ENCODE assay signal across 8 mouse cellular contexts in the genomic region with DNA sequence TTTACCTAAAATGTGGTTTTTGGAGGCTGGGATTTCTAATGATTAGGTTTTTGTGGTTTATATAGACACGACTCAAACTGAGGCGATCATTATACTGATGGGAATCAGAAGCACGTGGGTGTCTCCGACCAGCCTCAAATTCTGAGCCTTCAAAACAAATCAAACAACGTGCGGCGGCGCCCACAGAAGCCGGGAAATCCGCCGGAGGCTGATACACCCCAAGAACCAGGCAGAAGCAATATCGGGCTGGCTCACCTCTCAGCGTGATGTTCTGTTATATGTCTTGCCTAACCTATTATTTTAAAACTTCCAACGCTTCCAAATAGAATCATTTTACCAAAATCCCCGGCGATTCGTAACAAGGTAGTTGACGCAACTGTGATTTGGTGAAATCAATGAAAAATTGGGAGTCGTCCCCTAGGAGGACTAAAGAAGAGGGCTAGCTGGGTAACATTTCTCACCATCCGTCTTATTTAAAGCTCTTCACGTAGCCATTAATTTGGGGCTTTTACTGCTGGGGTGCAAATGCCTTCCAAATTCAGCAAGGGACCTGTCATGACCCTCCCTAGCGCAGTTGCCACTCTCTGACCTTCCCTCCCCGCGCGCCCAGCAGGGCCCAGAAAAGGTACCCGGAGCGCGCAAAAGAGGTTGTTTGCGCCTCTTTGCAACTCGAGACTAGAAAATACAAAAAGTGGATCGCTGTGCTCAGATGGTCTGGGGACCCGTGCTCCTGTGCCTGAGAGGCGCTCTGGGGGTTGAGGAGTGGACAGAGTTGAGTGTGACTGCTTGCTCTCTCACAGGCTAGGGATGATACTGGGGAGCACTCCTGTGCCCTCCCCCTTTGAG. TPM values are rescaled to one million over a fixed set of nuclear protein-coding genes. Genes with fewer than 3 reads are reported as not detected.
DNase-seq lines count a peak whose midpoint lies in the region; ATAC-seq and TF ChIP-seq lines count a peak whose summit lies in the region.

No protein-coding gene starts in this region.

- H3K27ac ChIP-seq in lung, embryonic 14.5 days (ENCODE audit: low read depth), result no peak overlapping the region
- H3K27ac ChIP-seq in forebrain, embryonic 11.5 days (ENCODE audit: low read depth, low read length), result no peak overlapping the region
- H3K27ac ChIP-seq in intestine, embryonic 16.5 days (ENCODE audit: low read length), result no peak overlapping the region

- H3K9me3 ChIP-seq in lung, embryonic 14.5 days (ENCODE audit: low read depth, low read length), result no peaks in the 10 kb centered on the region
- no peaks in the 10 kb centered on the region for H3K9me3 ChIP-seq in forebrain, embryonic 11.5 days (ENCODE audit: control insufficient read depth, low read length)
- no peaks in the 10 kb centered on the region for H3K9me3 ChIP-seq in intestine, embryonic 16.5 days (ENCODE audit: control insufficient read depth, low read length)

- no peak overlapping the region for H3K9ac ChIP-seq in lung, embryonic 14.5 days
- H3K9ac ChIP-seq in forebrain, embryonic 11.5 days (ENCODE audit: low read length), result no peak overlapping the region
- H3K9ac ChIP-seq in intestine, embryonic 16.5 days (ENCODE audit: low read depth, low read length), result no peak overlapping the region

- intact Hi-C loops in gastrocnemius, postnatal 14 days (cut with DNase I; ENCODE audit: low total_unique reads), result loop anchor here (10.0 kb wide), 1 partner anchor 73 kb away; no protein-coding TSS in a partner anchor

- 0 out of 2 replicates have a peak, but pooled peaks cover 4% of the 10 kb centered on the region for H3K4me1 ChIP-seq in lung, embryonic 14.5 days (ENCODE audit: insufficient read depth)
- H3K4me1 ChIP-seq in forebrain, embryonic 11.5 days (replicated peaks; ENCODE audit: control insufficient read depth, insufficient read depth, low read length), result peaks cover 8% of the 10 kb centered on the region; the same call in 1 of the 2 replicates
- peaks cover 20% of the 10 kb centered on the region for H3K4me1 ChIP-seq in intestine, embryonic 16.5 days (ENCODE audit: control insufficient read depth, insufficient read depth, low read length)

- DNase-seq in lung, embryonic 14.5 days, result peak; percentile 37
- no peak for DNase-seq in lung, postnatal 4 days
- peak; percentile 27 for DNase-seq in adrenal gland, postnatal 25 days
- DNase-seq in forebrain, embryonic 11.5 days (ENCODE audit: low spot score), result peak; percentile 60
- peak; percentile 53 for DNase-seq in naive thymus-derived CD4-positive, alpha-beta T cell, adult 2 months (ENCODE audit: low read depth)
- DNase-seq in gastrocnemius, postnatal 14 days, result no peak
- no peak for DNase-seq in urinary bladder, postnatal 36 days (ENCODE audit: low spot score in 2 of 2)

- no peak for TF ChIP-seq CTCF in lung, embryonic 14.5 days (IDR thresholded peaks at IDR 0.05; ENCODE audit: low read depth)

- H3K4me3 ChIP-seq in lung, embryonic 14.5 days (ENCODE audit: low read depth, low read length), result peak overlapping the region; percentile 24
- no peak overlapping the region for H3K4me3 ChIP-seq in forebrain, embryonic 11.5 days (ENCODE audit: low read depth, low read length)
- peak overlapping the region; percentile 13; the same call in 1 of the 2 replicates for H3K4me3 ChIP-seq in intestine, embryonic 16.5 days (ENCODE audit: low read length)

- WGBS in lung, embryonic 14.5 days, result 2% methylated on average over 33 of the region's 33 CpGs
- WGBS in forebrain, embryonic 11.5 days, result under 1% methylated on average over 33 of the region's 33 CpGs
- WGBS in intestine, embryonic 16.5 days, result 1% methylated on average over 33 of the region's 33 CpGs

- H3K36me3 ChIP-seq in lung, embryonic 14.5 days (ENCODE audit: insufficient read depth), result no peaks in the 10 kb centered on the region
- no peaks in the 10 kb centered on the region for H3K36me3 ChIP-seq in forebrain, embryonic 11.5 days (ENCODE audit: control insufficient read depth, insufficient read depth, low read length)
- H3K36me3 ChIP-seq in intestine, embryonic 16.5 days (ENCODE audit: control insufficient read depth, insufficient read depth, low read length), result no peaks in the 10 kb centered on the region

- peak overlapping the region; percentile 51 for H3K4me2 ChIP-seq in lung, embryonic 14.5 days
- peak overlapping the region; percentile 20; the same call in 1 of the 2 replicates for H3K4me2 ChIP-seq in forebrain, embryonic 11.5 days (ENCODE audit: low read depth, low read length, severe bottlenecking)
- peak overlapping the region; percentile 22; the same call in 1 of the 2 replicates for H3K4me2 ChIP-seq in intestine, embryonic 16.5 days (ENCODE audit: low read depth, low read length)

- peaks cover 70% of the 10 kb centered on the region for H3K27me3 ChIP-seq in lung, embryonic 14.5 days (ENCODE audit: insufficient read depth, low read length)
- H3K27me3 ChIP-seq in forebrain, embryonic 11.5 days (ENCODE audit: control insufficient read depth, insufficient read depth, low read length), result peaks cover 52% of the 10 kb centered on the region
- peaks cover 50% of the 10 kb centered on the region for H3K27me3 ChIP-seq in intestine, embryonic 16.5 days (replicated peaks; ENCODE audit: control insufficient read depth, insufficient read depth, low read length)

- no peak for ATAC-seq in lung, embryonic 14.5 days (ENCODE audit: insufficient read depth)
- no peak for ATAC-seq in forebrain, embryonic 11.5 days (replicated peaks; ENCODE audit: low FRiP score)
- ATAC-seq in intestine, embryonic 16.5 days, result no peak

RNA-seq across cellular contexts. Expression of a gene that starts 39.5 kb away (rescaled TPM):
- polyA plus RNA-seq in lung, embryonic 14.5 days (2014; fragmentation: Nextera tagmentation; extraction: Ambion mirVana), result 21.1 and 23.1 TPM in 2 replicates
- 25.9 and 26.1 TPM in 2 replicates for total RNA-seq in adrenal gland, postnatal 25 days (2021)
- polyA plus RNA-seq in forebrain, embryonic 11.5 days (2014; fragmentation: Nextera tagmentation; extraction: Ambion mirVana), result 21.9 and 24.9 TPM in 2 replicates
- polyA plus RNA-seq in intestine, embryonic 16.5 days (2015; fragmentation: Nextera tagmentation; extraction: Ambion mirVana), result 15.7 TPM in 2 replicates
- 1 to 10 TPM; 7.6 to 8.1 TPM for total RNA-seq in gastrocnemius, postnatal 14 days (2021)

Comparison
In these comparisons a context has a peak if more than half of its experiments do, and no peak if none do; other contexts are left out.
1. DNase-seq: peak in lung, embryonic 14.5 days (single experiment), adrenal gland, postnatal 25 days (single experiment), forebrain, embryonic 11.5 days (single experiment) and naive thymus-derived CD4-positive, alpha-beta T cell, adult 2 months (single experiment); none in lung, postnatal 4 days (0 of 2), gastrocnemius, postnatal 14 days (single experiment) and urinary bladder, postnatal 36 days (0 of 2).
2. Peak in every context shown above with its lines, with median percentiles within 50 percentile points of each other: H3K4me2 ChIP-seq.